Mouse (Mus musculus) heart, adult 2 months (tissue): ENCODE measurements at regions not wholly inside any gene's neighbourhood (a gene's known extent, or its start where the extent isn't known, plus 50 kb on each side); places are given as distances from the start of the nearest gene placed in this dataset.

Source experiments
- CTCF ChIP-seq: fragments of 200-600 bp; IDR thresholded peaks from 2 replicates; pipeline ENCODE4 v1.8.1; 2022; ENCODE audit warnings: antibody characterized with exemption, mild to moderate bottlenecking, moderate library complexity
- EP300 ChIP-seq: fragments of 200-500 bp; IDR thresholded peaks from 2 replicates; pipeline ENCODE4 v1.6.1; 2011; ENCODE audit warnings: low read depth, low read length, control low read depth; ENCODE audit not compliant: insufficient read depth
- POLR2A ChIP-seq: fragments of 200-500 bp; IDR thresholded peaks from 2 replicates; pipeline ENCODE4 v1.6.1; 2011; ENCODE audit warnings: mild to moderate bottlenecking, low read depth, low read length, control low read depth; ENCODE audit not compliant: insufficient read depth

- TF ChIP-seq CTCF (no peak), POLR2A (no peak), EP300 (no peak)
Observed at GRCm38 (mm10) chr2:78110335-78110734, 164.2 kb upstream of the Cwc22 start.
